Mouse (Mus musculus): ENCODE measurements at regions not wholly inside any gene's neighbourhood (a gene's known extent, or its start where the extent isn't known, plus 50 kb on each side); places are given as distances from the start of the nearest gene placed in this dataset.
"Not testable (repeated sequence)": the region's sequence is repeated elsewhere in the genome, so short reads cannot be mapped to it uniquely, and the experiment has no call there.

GRCm38 (mm10) chr14:90062855-90063254 lies 1591.7 kb upstream of the Pcdh20 start:
- Histone ChIP-seq H3K27me3 (ENCODE audit: insufficient read depth, low read length) (no peaks in the 10 kb centered on the region), H3K4me2 (no peak overlapping the region), H3K27ac (ENCODE audit: low read depth) (no peak overlapping the region), H3K4me3 (ENCODE audit: low read depth, low read length) (no peak overlapping the region), H3K36me3 (ENCODE audit: insufficient read depth) (no peaks in the 10 kb centered on the region), H3K4me1 (ENCODE audit: insufficient read depth) (no peaks in the 10 kb centered on the region), H3K9me3 (ENCODE audit: low read depth, low read length) (no peaks in the 10 kb centered on the region), H3K9ac (no peak overlapping the region)
- TF ChIP-seq CTCF (IDR thresholded peaks at IDR 0.05; ENCODE audit: low read depth): no peak
- DNase-seq: no peak
- ATAC-seq (ENCODE audit: insufficient read depth): no peak
- WGBS: 74% methylated on average over 2 of the region's 2 CpGs

- H3K9me3 ChIP-seq (ENCODE audit: low read depth, low read length): no peaks in the 10 kb centered on the region
- no peaks in the 10 kb centered on the region for H3K4me1 ChIP-seq (ENCODE audit: insufficient read depth)
- peak; percentile 0 for DNase-seq
- no peak overlapping the region for H3K9ac ChIP-seq
- H3K36me3 ChIP-seq (ENCODE audit: insufficient read depth): no peaks in the 10 kb centered on the region
- no peaks in the 10 kb centered on the region for H3K27me3 ChIP-seq (ENCODE audit: insufficient read depth, low read length)
- 59% methylated on average over 2 of the region's 2 CpGs for WGBS
- H3K27ac ChIP-seq (ENCODE audit: low read depth): no peak overlapping the region
- ATAC-seq (ENCODE audit: insufficient read depth): 0 out of 2 replicates have a peak, but pooled peaks have one; percentile 35
- no peak overlapping the region for H3K4me3 ChIP-seq (ENCODE audit: low read depth, low read length)
- TF ChIP-seq CTCF (IDR thresholded peaks at IDR 0.05; ENCODE audit: low read depth): no peak
- no peak overlapping the region for H3K4me2 ChIP-seq
Observed at GRCm38 (mm10) chr14:90049806-90050205, 1578.6 kb upstream of the Pcdh20 start.

- not testable (repeated sequence) for ATAC-seq (ENCODE audit: insufficient read depth)
Observed at GRCm38 (mm10) chr14:90048820-90049219, 1577.6 kb upstream of the Pcdh20 start.

More at GRCm38 (mm10) chr14:90048820-90049219, 1577.6 kb upstream of the Pcdh20 start:
- 58% methylated on average over 2 of the region's 2 CpGs for WGBS
- H3K27ac ChIP-seq (ENCODE audit: low read depth); H3K36me3 ChIP-seq (ENCODE audit: insufficient read depth); H3K27me3 ChIP-seq (ENCODE audit: insufficient read depth, low read length); H3K9ac ChIP-seq; H3K4me1 ChIP-seq (ENCODE audit: insufficient read depth); H3K4me2 ChIP-seq; H3K9me3 ChIP-seq (ENCODE audit: low read depth, low read length); H3K4me3 ChIP-seq (ENCODE audit: low read depth, low read length): not testable (repeated sequence)
- DNase-seq: peak; percentile 10
